Mouse (Mus musculus) stomach, postnatal 0 days (tissue): ENCODE data around the gene Parp11.

Source experiments
- CTCF ChIP-seq: IDR thresholded peaks from 2 replicates; pipeline ENCODE4 v1.5.1; 2016; ENCODE audit warnings: antibody characterized with exemption, low read depth, mild to moderate bottlenecking, moderate library complexity
- EP300 ChIP-seq: optimal IDR thresholded peaks from 2 replicates; pipeline ENCODE3; 2016; ENCODE audit warnings: antibody characterized with exemption

DNA sequence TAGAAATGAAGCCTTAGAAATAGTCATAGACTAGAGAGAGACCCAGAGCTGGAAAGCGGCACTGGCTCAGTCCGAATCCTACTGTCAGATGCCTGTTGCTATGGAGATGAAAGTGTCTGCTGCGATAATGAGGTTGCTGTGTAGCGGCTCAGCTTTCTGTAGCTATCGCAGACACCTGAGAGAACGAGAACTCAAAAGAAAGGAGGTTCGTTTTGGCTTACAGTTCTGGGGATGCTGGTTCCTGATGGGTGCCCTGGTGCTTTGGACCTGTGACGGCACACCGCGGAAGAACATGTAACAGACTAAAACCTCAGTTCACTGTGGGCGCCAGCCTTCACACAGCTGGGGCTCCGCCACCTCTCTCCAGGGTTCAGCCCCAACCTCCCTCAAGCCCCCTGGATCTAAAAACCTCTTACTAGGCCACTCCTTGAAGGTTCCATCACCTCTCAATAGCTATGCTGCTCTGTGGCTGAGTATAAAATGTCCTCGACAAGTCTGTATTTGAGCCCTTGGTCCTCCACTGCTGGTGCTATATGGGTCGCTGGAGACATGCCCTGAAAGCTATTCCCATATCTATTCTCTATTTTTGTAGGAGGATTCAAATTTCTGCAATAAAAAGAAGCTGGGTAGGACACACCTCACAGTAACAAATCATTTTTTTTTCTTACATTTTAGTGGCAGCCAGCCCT is 6.1 kb upstream of the Parp11 start:
- TF ChIP-seq CTCF = no peak
- TF ChIP-seq EP300 = no peak
